Mouse (Mus musculus) testis, adult 2 months (tissue): ENCODE results near the gene Gm42420. TPM values are rescaled to one million over a fixed set of nuclear protein-coding genes. Genes with fewer than 3 reads are reported as not detected.

Source experiments
- H3K27ac ChIP-seq: fragments of 200-500 bp; 2 replicates; pipeline ENCODE4 v1.5.1; 2012; ENCODE audit warnings: low read depth, low read length; ENCODE audit not compliant: control insufficient read depth, insufficient read depth
- H3K27me3 ChIP-seq: fragments of 200-500 bp; 2 replicates; pipeline ENCODE4 v1.6.1; 2012; ENCODE audit warnings: mild to moderate bottlenecking, low read length, moderate library complexity; ENCODE audit not compliant: control insufficient read depth, insufficient read depth
- H3K36me3 ChIP-seq: fragments of 200-500 bp; 2 replicates; pipeline ENCODE4 v1.6.1; 2012; ENCODE audit warnings: mild to moderate bottlenecking, low read length; ENCODE audit not compliant: control insufficient read depth, insufficient read depth
- H3K4me1 ChIP-seq: fragments of 200-500 bp; 2 replicates; pipeline ENCODE4 v1.6.1; 2012; ENCODE audit warnings: low read length; ENCODE audit not compliant: control insufficient read depth, insufficient read depth
- H3K4me3 ChIP-seq: fragments of 200-500 bp; 2 replicates; pipeline ENCODE4 v1.5.1; 2012; ENCODE audit warnings: low read depth, mild to moderate bottlenecking, low read length, moderate library complexity, mixed read lengths; ENCODE audit not compliant: control insufficient read depth
- CTCF ChIP-seq: fragments of 200-500 bp; IDR thresholded peaks from 2 replicates; pipeline ENCODE4 v1.5.1; 2012; ENCODE audit warnings: low read depth, mild to moderate bottlenecking, inconsistent platforms, low read length, moderate library complexity; ENCODE audit not compliant: control insufficient read depth, insufficient read depth, insufficient replicate concordance
- POLR2A ChIP-seq: fragments of 200-500 bp; IDR thresholded peaks from 2 replicates; pipeline ENCODE4 v1.6.1; 2012; ENCODE audit warnings: low read depth, mild to moderate bottlenecking, inconsistent platforms, low read length, moderate library complexity; ENCODE audit not compliant: control insufficient read depth
- polyA plus RNA-seq: library from polyadenylated mRNA; depleted of rRNA; stranded (reverse); fragments of >200 nt; gene quantifications from 2 replicates; pipeline ENCODE4 v1.2.3, GENCODE M21; 2012

The Gm42420 gene
- polyA plus RNA-seq, 1 experiment = 1.0 TPM

DNA sequence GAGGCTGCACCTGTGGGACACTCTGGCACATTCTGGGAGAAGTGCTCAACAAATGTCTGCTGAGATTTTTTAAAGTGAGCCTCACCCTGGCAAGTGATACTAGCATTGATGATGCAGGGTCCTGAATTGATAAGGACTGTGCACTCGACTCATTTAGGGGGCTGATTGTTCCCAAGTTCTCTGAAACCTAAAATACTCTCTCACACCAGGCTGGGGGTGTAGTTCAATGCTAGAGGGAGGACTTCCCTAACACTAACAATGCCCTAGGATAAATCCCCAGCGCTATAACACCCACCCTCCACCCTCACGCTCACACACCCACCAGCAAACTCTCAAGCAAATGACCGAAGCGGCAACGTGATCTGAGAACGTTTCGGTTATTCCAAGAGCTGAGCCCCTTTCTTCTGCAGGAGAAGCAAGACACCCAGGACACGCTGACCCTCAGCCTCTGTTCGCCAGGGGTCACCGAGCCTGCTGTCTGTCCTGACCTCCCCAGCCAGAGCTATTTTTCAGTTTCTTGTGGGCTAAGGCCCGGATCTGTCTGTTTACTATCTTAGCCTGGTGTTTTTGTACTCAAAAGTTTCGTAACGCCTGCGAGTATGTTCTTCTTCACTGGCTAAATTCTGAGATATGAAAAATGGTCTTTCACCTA lies 41.7 kb upstream of the Gm42420 start:
- TF ChIP-seq POLR2A (no peak), CTCF (no peak)
- Histone ChIP-seq H3K4me1 (peaks cover 3% of the 10 kb centered on the region; the same call in 1 of the 2 replicates), H3K27me3 (no peaks in the 10 kb centered on the region), H3K36me3 (no peaks in the 10 kb centered on the region), H3K27ac (peak overlapping the region; percentile 50), H3K4me3 (no peak overlapping the region)

GRCm38 (mm10) chr6:39545474-39545873 lies 40.1 kb upstream of the Gm42420 start:
- Histone ChIP-seq H3K27me3 (no peaks in the 10 kb centered on the region), H3K27ac (no peak overlapping the region), H3K36me3 (no peaks in the 10 kb centered on the region), H3K4me3 (no peak overlapping the region), H3K4me1 (peaks cover 3% of the 10 kb centered on the region; the same call in 1 of the 2 replicates)
- TF ChIP-seq POLR2A (no peak), CTCF (no peak)

DNA sequence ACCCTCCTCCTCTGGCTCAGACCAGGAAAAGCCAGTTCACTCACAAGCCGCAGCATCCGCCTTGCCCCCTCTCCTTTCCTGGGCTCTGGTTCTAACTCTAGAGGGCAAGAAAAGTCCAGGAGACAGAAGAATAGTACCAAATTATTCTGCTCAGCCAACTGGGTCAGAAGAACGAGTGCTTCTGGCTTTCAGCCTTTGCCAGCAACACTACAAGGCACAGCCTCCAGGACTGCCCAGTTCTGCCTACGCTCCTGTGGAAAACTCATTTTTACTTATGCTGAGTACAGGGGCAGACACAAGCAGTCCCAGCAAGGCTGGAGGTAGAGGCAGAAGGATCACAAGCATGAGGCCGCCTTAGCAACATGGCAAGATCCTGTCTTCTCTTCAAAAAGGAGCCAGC lies 37.5 kb upstream of the Gm42420 start:
- Histone ChIP-seq H3K27ac (no peak overlapping the region), H3K36me3 (no peaks in the 10 kb centered on the region), H3K4me3 (no peak overlapping the region), H3K4me1 (0 out of 2 replicates have a peak, but pooled peaks cover 3% of the 10 kb centered on the region), H3K27me3 (no peaks in the 10 kb centered on the region)
- TF ChIP-seq POLR2A (no peak), CTCF (no peak)

DNA sequence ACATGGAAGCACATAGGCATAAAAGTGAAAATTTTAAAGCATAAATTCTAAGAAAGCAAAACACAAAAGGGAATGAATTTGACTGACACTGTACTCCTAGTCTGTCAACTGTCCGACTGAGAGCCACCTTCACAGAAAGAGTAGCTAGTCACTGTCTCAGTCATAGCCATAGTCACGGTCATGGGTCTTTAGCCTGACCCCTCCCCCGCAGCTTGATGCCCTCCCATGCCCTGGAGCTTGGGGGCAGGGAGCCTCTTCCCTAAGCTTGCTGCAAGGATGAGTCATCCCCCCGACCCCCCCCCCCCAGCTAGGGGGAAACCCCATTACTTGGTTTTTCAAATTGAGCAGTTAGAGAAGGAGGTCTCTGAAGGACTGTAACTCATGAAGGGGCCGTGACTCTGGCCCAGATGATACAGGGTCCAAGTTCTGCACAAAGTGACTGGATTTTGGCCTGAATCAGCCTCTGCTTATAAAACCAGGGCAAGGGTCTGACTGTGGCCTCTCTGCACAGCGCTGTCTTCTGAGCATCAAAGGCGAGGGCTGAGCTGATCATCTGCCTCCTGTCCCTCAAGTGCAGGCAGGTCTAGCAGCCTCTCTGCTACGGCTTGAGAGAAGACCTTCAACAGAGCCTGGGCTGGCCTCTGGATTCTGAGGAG lies 33.4 kb upstream of the Gm42420 start:
- Histone ChIP-seq H3K4me1 (peaks cover 4% of the 10 kb centered on the region), H3K36me3 (no peaks in the 10 kb centered on the region), H3K27ac (no peak overlapping the region), H3K4me3 (no peak overlapping the region), H3K27me3 (no peaks in the 10 kb centered on the region)
- TF ChIP-seq CTCF (no peak), POLR2A (no peak)

DNA sequence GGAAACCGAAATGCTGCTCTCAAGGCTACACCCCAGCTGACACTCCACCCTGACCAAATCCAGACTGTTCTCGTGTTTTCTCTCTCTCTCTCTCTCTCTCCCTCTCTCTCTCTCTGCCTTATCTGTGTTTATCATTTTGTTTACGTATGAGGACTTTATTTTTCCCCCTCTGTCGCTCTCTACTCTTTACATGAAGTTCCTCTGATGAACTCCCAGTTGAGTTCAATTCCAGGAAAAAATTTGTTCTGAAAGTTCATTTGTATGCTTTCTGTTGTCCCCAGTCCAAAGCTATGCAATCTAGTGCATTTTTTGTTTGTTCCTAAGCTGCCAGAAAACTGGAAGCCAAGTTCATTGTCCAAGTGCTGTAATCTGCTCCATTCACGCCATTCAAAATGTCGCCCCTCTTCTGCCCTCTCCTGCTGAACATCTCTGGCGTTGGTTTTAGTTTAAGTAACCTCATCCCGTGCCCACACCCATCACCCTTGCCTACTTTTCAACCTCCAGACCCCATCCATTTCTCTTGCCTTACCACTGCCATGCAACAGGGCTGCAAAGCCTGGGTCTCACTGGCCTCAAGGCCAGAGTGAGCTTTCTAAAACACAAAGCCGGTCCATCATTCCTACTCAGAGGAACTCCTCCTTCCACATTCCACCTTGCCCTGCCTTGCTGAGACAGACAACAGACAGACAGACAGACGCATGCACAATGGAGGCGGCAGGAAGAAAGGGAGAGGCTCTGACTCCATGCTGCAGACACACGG lies 30.5 kb upstream of the Gm42420 start:
- H3K36me3 ChIP-seq = no peaks in the 10 kb centered on the region
- H3K27ac ChIP-seq = no peak overlapping the region
- no peak overlapping the region for H3K4me3 ChIP-seq
- peaks cover 12% of the 10 kb centered on the region for H3K4me1 ChIP-seq
- no peaks in the 10 kb centered on the region for H3K27me3 ChIP-seq
- TF ChIP-seq CTCF (no peak), POLR2A (no peak)

DNA sequence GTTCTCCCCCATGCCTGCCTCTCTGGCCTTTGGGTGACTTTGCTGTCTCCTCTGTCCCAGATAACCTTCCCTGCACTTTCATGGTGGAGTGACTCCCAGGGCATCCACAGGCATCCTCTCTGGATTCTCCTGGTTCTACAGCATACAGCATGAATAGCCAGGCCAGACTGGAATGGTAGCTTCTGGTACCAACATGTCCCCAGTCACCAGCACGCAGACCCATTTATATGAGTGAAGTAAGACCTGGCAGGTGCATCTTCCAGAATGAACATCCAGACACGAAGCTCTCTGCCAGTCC lies 30.0 kb upstream of the Gm42420 start:
- TF ChIP-seq POLR2A (no peak), CTCF (no peak)
- no peaks in the 10 kb centered on the region for H3K36me3 ChIP-seq
- H3K4me3 ChIP-seq = no peak overlapping the region
- H3K4me1 ChIP-seq = peaks cover 12% of the 10 kb centered on the region
- H3K27me3 ChIP-seq = no peaks in the 10 kb centered on the region
- no peak overlapping the region for H3K27ac ChIP-seq

- peaks cover 12% of the 10 kb centered on the region for H3K4me1 ChIP-seq
- TF ChIP-seq CTCF (no peak), POLR2A (no peak)
- H3K27me3 ChIP-seq = no peaks in the 10 kb centered on the region
- no peaks in the 10 kb centered on the region for H3K36me3 ChIP-seq
- peak overlapping the region; percentile 93 for H3K4me3 ChIP-seq
- H3K27ac ChIP-seq = no peak overlapping the region; the same call in 1 of the 2 replicates
Measured at GRCm38 (mm10) chr6:39556900-39557659, 28.5 kb upstream of the Gm42420 start.
